Mouse (Mus musculus): ENCODE data around the gene Rpl23. TPM values are rescaled to one million over a fixed set of nuclear protein-coding genes. Genes with fewer than 3 reads are reported as not detected.

Rpl23 gene
- 629 TPM for polyA plus RNA-seq (2017; shearing (Covaris generic))

GRCm38 (mm10) chr11:97781832-97782563 is at the start of gene Rpl23:
Gene Rpl23, minus strand, starts transcription at chr11:97782437.

GRCm38 (mm10) chr11:97798782-97799145 is 16.5 kb upstream of the Rpl23 start, which contains the start of gene Lasp1:
Gene Lasp1, plus strand, starts transcription at chr11:97799000.

GRCm38 (mm10) chr11:97775808-97776496 is 6.3 kb downstream of the Rpl23 start, which contains the start of gene 1700001P01Rik:
Gene 1700001P01Rik, minus strand, starts transcription at chr11:97775918.

GRCm38 (mm10) chr11:97766154-97766881 is 15.9 kb downstream of the Rpl23 start, which contains the start of gene Cwc25:
Gene Cwc25, minus strand, starts transcription at chr11:97766556.

GRCm38 (mm10) chr11:97744063-97744717 is 38.0 kb downstream of the Rpl23 start, which contains the start of gene Pip4k2b:
Gene Pip4k2b, minus strand, starts transcription at chr11:97744704.

Other genes starting within 250 kb of the Rpl23 start
- not detected for gene Srcin1, start 206.3 kb downstream of the Rpl23 start, polyA plus RNA-seq (2017; shearing (Covaris generic))
- 0.59 TPM for gene Epop, start 152.7 kb downstream of the Rpl23 start, polyA plus RNA-seq (2017; shearing (Covaris generic))
- 13.3 TPM for gene Mllt6, start 119.0 kb downstream of the Rpl23 start, polyA plus RNA-seq (2017; shearing (Covaris generic))
- gene Cisd3, start 96.6 kb downstream of the Rpl23 start, polyA plus RNA-seq (2017; shearing (Covaris generic)) = 75.6 TPM
- 1.6 TPM for gene Pcgf2, start 81.9 kb downstream of the Rpl23 start, polyA plus RNA-seq (2017; shearing (Covaris generic))
- gene Psmb3, start 79.0 kb downstream of the Rpl23 start, polyA plus RNA-seq (2017; shearing (Covaris generic)) = 468 TPM
- gene Pip4k2b, start 37.7 kb downstream of the Rpl23 start, polyA plus RNA-seq (2017; shearing (Covaris generic)) = 2.5 TPM
- 31.1 TPM for gene Cwc25, start 15.9 kb downstream of the Rpl23 start, polyA plus RNA-seq (2017; shearing (Covaris generic))
- gene 1700001P01Rik, start 6.5 kb downstream of the Rpl23 start, polyA plus RNA-seq (2017; shearing (Covaris generic)) = 0.46 TPM
- 256 TPM for gene Lasp1, start 16.6 kb upstream of the Rpl23 start, polyA plus RNA-seq (2017; shearing (Covaris generic))
- 1.6 TPM for gene B230217C12Rik, start 58.3 kb upstream of the Rpl23 start, polyA plus RNA-seq (2017; shearing (Covaris generic))
- 0.53 TPM for gene Fbxo47, start 101.7 kb upstream of the Rpl23 start, polyA plus RNA-seq (2017; shearing (Covaris generic))
- 2.5 TPM for gene Plxdc1, start 204.0 kb upstream of the Rpl23 start, polyA plus RNA-seq (2017; shearing (Covaris generic))
- gene Arl5c, start 213.7 kb upstream of the Rpl23 start, polyA plus RNA-seq (2017; shearing (Covaris generic)) = 120 TPM
- gene Cacnb1, start 240.6 kb upstream of the Rpl23 start, polyA plus RNA-seq (2017; shearing (Covaris generic)) = 8.4 TPM
- 1,794 TPM for gene Rpl19, start 244.3 kb upstream of the Rpl23 start, polyA plus RNA-seq (2017; shearing (Covaris generic))